Mouse (Mus musculus) MEL (cell line): Measurements from ENCODE around the gene Apol8. TPM values are rescaled to one million over a fixed set of nuclear protein-coding genes. Genes with fewer than 3 reads are reported as not detected.
"Not testable (repeated sequence)": the region's sequence is repeated elsewhere in the genome, so short reads cannot be mapped to it uniquely, and the experiment has no call there.

Experiments used
- DNase-seq: peaks from one replicate; pipeline ENCODE4 v3.0.0; 2011; ENCODE audit warnings: low read depth, low spot score
- H3K27ac ChIP-seq: 2 replicates; pipeline ENCODE4 v1.5.1; 2012; ENCODE audit warnings: low read depth, mild to moderate bottlenecking, control low read depth, low read length, moderate library complexity; ENCODE audit not compliant: control insufficient read depth
- H3K27me3 ChIP-seq, 2 experiments: fragments of 150-350 bp in 1 of 2; sonication (generic) in 1 of 2; 2 replicates each; pipeline ENCODE4 v1.6.1; 2012; ENCODE audit warnings: low read length in 2 of 2, mild to moderate bottlenecking in 2 of 2, improper control_type of control experiment in 1 of 2, moderate library complexity in 1 of 2; ENCODE audit not compliant: insufficient read depth in 2 of 2, control insufficient read depth in 1 of 2
- H3K36me3 ChIP-seq, 2 experiments: 2 replicates each; pipeline ENCODE4 v1.6.1; 2012 to 2014; ENCODE audit warnings: low read length in 2 of 2, improper control_type of control experiment in 1 of 2, inconsistent platforms in 1 of 2, mild to moderate bottlenecking in 1 of 2; ENCODE audit not compliant: insufficient read depth in 2 of 2, control insufficient read depth in 1 of 2
- H3K4me1 ChIP-seq, 2 experiments: fragments of 150-350 bp in 1 of 2; sonication (generic) in 1 of 2; 2 replicates each; pipeline ENCODE4 v1.6.1; 2012; ENCODE audit warnings: low read length in 2 of 2, improper control_type of control experiment in 1 of 2, mild to moderate bottlenecking in 1 of 2; ENCODE audit not compliant: insufficient read depth in 2 of 2, control insufficient read depth in 1 of 2
- H3K4me3 ChIP-seq, 2 experiments: fragments of 150-350 bp in 1 of 2; sonication (generic) in 1 of 2; 2 replicates each; pipeline ENCODE4 v1.5.1; 2012; ENCODE audit warnings: low read depth in 2 of 2, low read length in 2 of 2, mild to moderate bottlenecking in 2 of 2, moderate library complexity in 2 of 2, control low read depth in 1 of 2, improper control_type of control experiment in 1 of 2; ENCODE audit not compliant: control insufficient read depth in 1 of 2, insufficient read depth in 1 of 2
- H3K79me2 ChIP-seq: 2 replicates; pipeline ENCODE4 v1.6.1; 2012; ENCODE audit warnings: mild to moderate bottlenecking, low read length, moderate library complexity; ENCODE audit not compliant: control insufficient read depth, poor library complexity, insufficient read depth
- H3K9ac ChIP-seq: 2 replicates; pipeline ENCODE4 v1.6.1; 2012; ENCODE audit warnings: low read depth, mild to moderate bottlenecking, control low read depth, low read length, moderate library complexity; ENCODE audit not compliant: control insufficient read depth, poor library complexity, severe bottlenecking
- H3K9me3 ChIP-seq: fragments of 150-350 bp; sonication (generic); replicated peaks from 2 replicates; pipeline ENCODE4 v1.6.1; 2012; ENCODE audit warnings: mild to moderate bottlenecking, low read length, improper control_type of control experiment, moderate library complexity; ENCODE audit not compliant: insufficient read depth
- CTCF ChIP-seq, 3 experiments: IDR thresholded peaks in 2 of 3; conservative IDR thresholded peaks in 1 of 3; 2 replicates each; pipeline ENCODE4 v1.5.1; 2011 to 2012; ENCODE audit warnings: low read length in 3 of 3, low read depth in 2 of 3, mild to moderate bottlenecking in 2 of 3, improper control_type of control experiment in 1 of 3, inconsistent platforms in 1 of 3, mixed read lengths in 1 of 3, moderate library complexity in 1 of 3; ENCODE audit not compliant: control insufficient read depth in 1 of 3, insufficient read depth in 1 of 3, poor library complexity in 1 of 3, severe bottlenecking in 1 of 3
- RAD21 ChIP-seq: IDR thresholded peaks from 2 replicates; pipeline ENCODE4 v1.6.1; 2011; ENCODE audit warnings: mild to moderate bottlenecking, low read depth, low read length, improper control_type of control experiment
- SMC3 ChIP-seq: IDR thresholded peaks from 2 replicates; pipeline ENCODE4 v1.6.1; 2011; ENCODE audit warnings: low read depth, low read length, improper control_type of control experiment
- USF1 ChIP-seq: IDR thresholded peaks from 2 replicates; pipeline ENCODE4 v1.6.1; 2014; ENCODE audit warnings: low read depth, mild to moderate bottlenecking, inconsistent platforms, low read length, improper control_type of control experiment, moderate library complexity
- polyA plus RNA-seq, 2 experiments: library from polyadenylated mRNA; stranded (reverse) in 1 of 2; unstranded in 1 of 2; fragments of >175 nt in 1 of 2; fragments of >200 nt in 1 of 2; gene quantifications; 2 replicates each; pipeline versions ENCODE4 v1.2.1 to v1.2.4; 2012; ENCODE audit warnings: low replicate concordance in 2 of 2, low read depth in 1 of 2; ENCODE audit not compliant: insufficient read length in 2 of 2, insufficient read depth in 1 of 2, missing spikeins in 1 of 2
- total RNA-seq: library from RNA; depleted of rRNA; stranded (reverse); fragments of 300-350 nt; gene quantifications from 2 replicates; pipeline ENCODE4 v1.2.3, GENCODE M21; 2012

Apol8 gene
- total and polyA plus RNA-seq, 3 experiments: 0.74 to 1.4 TPM; not detected in 1

DNA sequence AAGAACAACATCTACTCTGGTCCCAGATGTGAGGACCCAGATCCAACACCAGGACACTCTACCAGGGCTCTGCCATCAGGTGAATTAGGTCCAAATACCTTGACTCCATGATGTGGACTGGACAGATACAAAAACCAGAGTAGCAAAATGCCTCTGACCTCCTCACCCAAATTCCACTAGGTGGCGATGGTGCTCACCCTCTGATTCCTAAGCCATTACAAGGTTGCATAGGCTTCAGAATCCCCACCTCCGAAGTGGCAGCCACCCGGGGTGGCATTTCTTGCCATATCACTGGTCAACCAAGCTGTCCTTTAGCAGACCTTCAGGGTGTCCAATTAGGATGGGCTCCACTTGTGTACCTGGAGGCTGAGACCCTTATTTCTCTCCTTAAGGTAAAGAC is 29.7 kb downstream of the Apol8 start:
- not testable (repeated sequence) for H3K9me3 ChIP-seq, H3K27ac ChIP-seq, H3K79me2 ChIP-seq, H3K27me3 ChIP-seq, H3K9ac ChIP-seq, H3K4me1 ChIP-seq, H3K36me3 ChIP-seq, H3K4me3 ChIP-seq
- TF ChIP-seq CTCF (IDR thresholded peaks at IDR 0.05 in 2 of 3, conservative IDR thresholded peaks at IDR 0.05 in 1 of 3; ENCODE audit: control insufficient read depth in 1 of 3, insufficient read depth in 1 of 3, low read depth in 2 of 3, low read length in 3 of 3, poor library complexity in 1 of 3, severe bottlenecking in 1 of 3) (peak; percentile 34 to 46 (median 43)), RAD21 (peak; percentile 37), SMC3 (peak; percentile 49)
- peak; percentile 22 for DNase-seq

DNA sequence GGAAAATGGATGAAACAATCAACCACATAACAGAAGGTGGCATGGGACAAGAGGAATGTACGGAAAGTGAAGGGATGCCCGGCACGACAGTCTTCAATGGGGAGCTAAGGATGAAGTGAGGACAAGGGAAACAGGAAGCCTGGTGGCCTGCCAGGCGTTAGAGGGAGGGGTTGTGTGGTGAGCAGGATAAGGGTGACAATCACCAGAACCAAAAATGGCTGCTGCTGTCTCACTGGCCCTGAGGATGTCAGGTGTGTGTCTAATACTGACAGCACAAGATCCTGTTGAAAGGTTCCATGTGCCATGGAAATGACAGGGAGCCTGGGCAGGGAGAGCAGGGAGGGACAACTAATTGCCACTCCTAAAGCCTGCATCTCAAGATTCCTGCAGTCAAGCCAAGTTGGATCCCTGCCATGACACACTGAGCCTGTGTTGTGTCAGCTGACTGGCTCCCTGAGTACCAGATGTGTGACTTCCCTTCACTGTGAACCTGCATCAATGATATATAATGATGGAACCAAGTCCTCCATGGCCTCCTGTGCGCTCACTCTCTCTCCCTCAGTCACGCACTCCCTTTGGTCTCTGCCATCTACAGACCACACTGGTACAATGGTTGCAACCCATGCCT is 31.3 kb downstream of the Apol8 start:
- H3K36me3 ChIP-seq, H3K27ac ChIP-seq, H3K4me3 ChIP-seq, H3K27me3 ChIP-seq, H3K9ac ChIP-seq, H3K79me2 ChIP-seq, H3K4me1 ChIP-seq, H3K9me3 ChIP-seq: not testable (repeated sequence)
- TF ChIP-seq USF1: peak; percentile 33; the same call in 1 of the 2 replicates
- TF ChIP-seq, all 39 proteins: peak for 1; not testable (repeated sequence) for 38
- peak; percentile 28 for DNase-seq

DNA sequence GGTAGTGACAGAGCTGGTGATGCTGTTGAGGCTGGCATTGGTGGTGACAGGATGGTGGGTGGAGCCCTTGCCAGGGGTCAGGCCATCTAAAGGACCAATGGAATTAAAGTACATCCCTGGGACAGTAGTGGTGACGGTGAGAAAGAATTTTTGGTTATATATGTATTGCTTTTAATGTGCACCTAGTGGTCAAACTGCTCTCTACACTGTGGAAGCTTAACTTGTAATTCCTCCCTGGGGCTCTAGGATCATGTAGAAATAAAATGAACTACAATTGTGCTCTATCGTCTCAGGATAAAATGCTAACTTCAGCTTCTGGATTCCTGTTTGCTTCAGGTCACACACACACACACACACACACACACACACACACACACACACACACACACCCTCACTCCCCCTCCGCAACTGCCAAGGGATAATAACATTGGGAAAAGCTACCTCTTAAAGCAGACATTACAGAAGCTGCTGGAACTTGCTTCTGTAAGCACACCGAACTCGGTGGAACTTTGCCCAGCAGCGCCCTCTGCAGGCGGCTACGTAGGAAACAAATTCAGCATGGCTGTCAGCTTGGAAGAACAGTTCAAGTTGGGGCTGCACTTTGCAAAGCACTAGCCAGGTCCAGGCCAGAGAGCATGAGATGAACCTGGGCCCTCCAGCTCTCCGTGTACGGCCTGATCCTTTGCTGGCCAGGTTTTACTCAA is 32.4 kb downstream of the Apol8 start:
- DNase-seq, H3K27me3 ChIP-seq, H3K9ac ChIP-seq, H3K79me2 ChIP-seq, H3K36me3 ChIP-seq, H3K4me3 ChIP-seq, H3K27ac ChIP-seq, H3K4me1 ChIP-seq, H3K9me3 ChIP-seq: not testable (repeated sequence)

DNA sequence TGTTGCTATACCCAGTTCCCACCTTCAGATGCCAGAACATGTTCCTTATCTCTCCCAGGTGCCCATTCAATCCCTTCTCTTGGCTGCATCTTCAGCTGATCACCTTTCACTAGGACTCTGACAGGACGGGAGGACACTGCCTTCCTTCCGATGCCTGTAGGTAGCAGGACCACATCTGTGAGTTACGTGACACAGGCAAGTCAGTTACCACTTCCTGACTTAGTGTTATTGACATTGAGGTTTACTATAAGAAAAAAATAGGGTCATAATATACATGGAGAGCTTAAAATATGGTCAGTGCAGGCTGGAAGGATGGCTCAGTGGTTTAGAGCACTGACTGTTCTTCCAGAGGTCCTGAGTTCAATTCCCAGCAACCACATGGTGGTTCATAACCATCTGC is 35.3 kb downstream of the Apol8 start:
- not testable (repeated sequence) for H3K4me3 ChIP-seq, H3K27me3 ChIP-seq, H3K4me1 ChIP-seq, DNase-seq, H3K79me2 ChIP-seq, H3K27ac ChIP-seq, H3K36me3 ChIP-seq, H3K9ac ChIP-seq, H3K9me3 ChIP-seq

DNA sequence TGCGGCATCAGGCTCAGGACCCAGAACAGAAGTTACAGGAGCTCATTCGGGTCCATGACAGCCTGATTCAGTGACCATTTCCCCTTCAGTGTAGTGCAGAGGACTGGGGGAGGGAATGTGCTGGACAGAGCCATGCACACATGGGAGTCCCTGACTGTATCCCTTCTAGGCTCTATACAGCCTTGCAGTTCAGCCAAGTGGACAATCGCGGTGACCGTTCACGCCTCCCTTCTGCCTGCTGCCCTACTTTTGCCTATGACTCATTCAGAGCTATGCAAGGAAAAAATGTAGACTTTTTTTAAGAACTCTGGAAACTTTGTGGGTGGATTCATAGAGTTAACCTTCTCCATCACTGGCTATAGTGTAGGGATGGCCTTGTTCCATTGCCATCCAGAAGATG is 38.6 kb downstream of the Apol8 start:
- H3K27me3 ChIP-seq, DNase-seq, H3K4me3 ChIP-seq, H3K9me3 ChIP-seq, H3K4me1 ChIP-seq, H3K9ac ChIP-seq, H3K36me3 ChIP-seq, H3K79me2 ChIP-seq, H3K27ac ChIP-seq: not testable (repeated sequence)

DNA sequence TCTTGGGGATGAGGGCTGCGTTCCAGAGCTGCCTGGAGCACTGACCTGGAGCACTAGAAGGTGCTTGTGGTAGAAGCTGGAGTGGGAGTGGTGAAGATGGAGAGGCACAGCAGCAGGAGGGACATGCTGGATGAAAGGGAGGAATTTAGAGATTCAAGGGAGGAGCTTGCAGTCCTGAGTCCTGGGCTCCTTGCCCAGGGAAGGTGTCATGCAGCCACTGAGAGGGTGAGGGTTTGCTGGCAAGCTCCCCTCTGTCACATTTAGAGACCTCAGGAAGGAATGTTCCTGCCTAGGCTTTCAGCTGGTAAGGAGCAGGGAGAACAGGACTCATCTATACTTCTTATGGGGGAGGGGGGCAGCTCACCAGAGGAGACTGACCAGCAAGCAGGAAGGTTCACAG is 47.9 kb downstream of the Apol8 start:
- not testable (repeated sequence) for H3K27me3 ChIP-seq, H3K9me3 ChIP-seq, DNase-seq, H3K79me2 ChIP-seq, H3K9ac ChIP-seq, H3K4me1 ChIP-seq, H3K27ac ChIP-seq, H3K4me3 ChIP-seq, H3K36me3 ChIP-seq
